Mouse (Mus musculus) MEL (cell line): ENCODE results near the gene Cib4.

ENCODE experiments used
- ELF1 ChIP-seq: IDR thresholded peaks from 2 replicates; pipeline ENCODE4 v1.6.1; 2014; ENCODE audit warnings: low read depth, mild to moderate bottlenecking, inconsistent platforms, low read length, improper control_type of control experiment, moderate library complexity
- EP300 ChIP-seq, 2 experiments: IDR thresholded peaks; 2 replicates each; pipeline ENCODE4 v1.6.1; 2011; ENCODE audit warnings: improper control_type of control experiment in 2 of 2, low read length in 2 of 2, low read depth in 1 of 2, mild to moderate bottlenecking in 1 of 2
- GATA1 ChIP-seq: IDR thresholded peaks from 2 replicates; pipeline ENCODE4 v1.6.1; 2011; ENCODE audit warnings: low read depth, low read length, improper control_type of control experiment
- HCFC1 ChIP-seq: IDR thresholded peaks from 2 replicates; pipeline ENCODE4 v1.6.1; 2012; ENCODE audit warnings: low read depth, mild to moderate bottlenecking, inconsistent platforms, low read length, improper control_type of control experiment, moderate library complexity
- MAZ ChIP-seq: IDR thresholded peaks from 2 replicates; pipeline ENCODE4 v1.6.1; 2012; ENCODE audit warnings: low read depth, mild to moderate bottlenecking, inconsistent platforms, low read length, improper control_type of control experiment

DNA sequence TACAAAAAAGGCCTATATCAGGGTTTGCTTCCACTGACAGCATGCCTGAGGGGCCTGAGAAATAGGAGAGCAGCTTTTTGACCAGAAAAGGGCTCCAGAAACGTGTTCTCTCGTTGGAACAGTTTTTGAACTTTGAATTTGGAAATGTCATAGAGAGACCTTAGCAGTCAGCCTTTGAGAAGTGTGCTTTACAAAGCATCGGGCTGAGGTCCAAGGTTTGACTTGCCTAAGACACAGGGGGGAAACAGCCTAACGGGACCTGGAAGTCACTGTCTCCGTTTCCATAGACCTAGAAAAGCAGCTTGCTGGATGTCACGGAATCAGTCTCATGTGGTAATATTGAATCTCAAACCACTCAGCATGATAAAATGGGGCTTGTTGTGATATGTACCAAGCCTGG, 6.4 kb upstream of the Cib4 start:
- TF ChIP-seq HCFC1 (no peak), MAZ (no peak), ELF1 (no peak), EP300 (IDR thresholded peaks at IDR 0.05; ENCODE audit: low read depth in 1 of 2, low read length in 2 of 2) (no peak), GATA1 (no peak)
